Mouse (Mus musculus): ENCODE measurements around the gene Thnsl2. TPM values are rescaled to one million over a fixed set of nuclear protein-coding genes. Genes with fewer than 3 reads are reported as not detected.

The Thnsl2 gene
- polyA plus RNA-seq, 1 experiment from 2014 or later: 3.3 TPM

DNA sequence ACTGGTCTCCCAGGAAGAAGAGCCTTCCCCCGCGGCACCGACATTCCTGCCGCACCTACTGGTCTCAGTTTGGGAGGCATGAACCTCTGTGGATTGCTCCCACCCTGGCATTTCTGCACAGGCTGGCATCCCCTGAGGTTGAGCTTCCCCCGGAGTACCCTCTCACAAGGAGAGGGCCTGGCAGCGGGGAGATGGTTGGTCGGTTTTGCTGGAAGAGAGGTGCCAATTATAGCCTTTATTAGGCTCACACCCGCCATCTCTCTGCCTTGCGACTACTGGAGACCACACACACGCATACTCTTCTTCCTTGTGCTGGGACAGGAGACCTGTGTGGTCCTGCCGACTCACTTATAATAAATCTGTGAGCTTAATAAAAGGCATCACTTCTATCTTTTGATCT lies 62.2 kb downstream of the Thnsl2 start:
- no peak overlapping the region for H3K4me2 ChIP-seq (ENCODE audit: low read length)
- ATAC-seq: peak; percentile 33; the same call in 1 of the 2 replicates
- no peaks in the 10 kb centered on the region for H3K9me3 ChIP-seq (ENCODE audit: control insufficient read depth, low read length)
- H3K4me3 ChIP-seq (replicated peaks; ENCODE audit: low read length): no peak overlapping the region
- H3K4me1 ChIP-seq (replicated peaks; ENCODE audit: control insufficient read depth, insufficient read depth, low read length): peaks cover 3% of the 10 kb centered on the region; the same call in 1 of the 2 replicates
- no peak overlapping the region for H3K27ac ChIP-seq (ENCODE audit: low read length)
- H3K27me3 ChIP-seq (replicated peaks; ENCODE audit: control insufficient read depth, insufficient read depth, low read length): no peaks in the 10 kb centered on the region
- no peaks in the 10 kb centered on the region for H3K36me3 ChIP-seq (ENCODE audit: control insufficient read depth, insufficient read depth)
- no peak overlapping the region for H3K9ac ChIP-seq (replicated peaks; ENCODE audit: low read depth, low read length)
- 59% methylated on average over 11 of the region's 11 CpGs for WGBS

DNA sequence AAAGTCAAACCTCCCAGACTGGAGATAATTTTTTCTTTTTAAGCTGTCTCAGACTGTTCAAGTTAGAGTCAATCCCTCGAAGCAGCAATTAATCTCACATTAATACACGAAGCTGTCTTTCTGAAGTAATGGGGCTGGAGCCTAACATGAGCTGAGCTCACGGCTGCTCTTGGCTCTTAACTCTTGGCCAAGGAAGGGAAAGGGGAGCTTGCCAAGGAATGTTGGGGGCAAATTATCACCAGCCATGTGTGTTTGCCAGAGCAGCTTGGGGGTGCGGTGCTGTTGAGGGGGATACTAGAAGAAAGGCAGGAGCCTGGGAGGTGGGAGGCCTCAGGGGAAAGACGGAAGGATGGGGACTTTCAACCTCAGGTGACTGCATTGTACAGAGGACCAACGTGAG lies 63.0 kb downstream of the Thnsl2 start:
- no peak overlapping the region for H3K9ac ChIP-seq (replicated peaks; ENCODE audit: low read depth, low read length)
- peaks cover 3% of the 10 kb centered on the region; the same call in 1 of the 2 replicates for H3K4me1 ChIP-seq (replicated peaks; ENCODE audit: control insufficient read depth, insufficient read depth, low read length)
- WGBS: 42% methylated on average over 6 of the region's 6 CpGs
- H3K4me3 ChIP-seq (replicated peaks; ENCODE audit: low read length): no peak overlapping the region
- peak; percentile 61 for ATAC-seq
- no peaks in the 10 kb centered on the region for H3K27me3 ChIP-seq (replicated peaks; ENCODE audit: control insufficient read depth, insufficient read depth, low read length)
- no peaks in the 10 kb centered on the region for H3K9me3 ChIP-seq (ENCODE audit: control insufficient read depth, low read length)
- no peak overlapping the region for H3K4me2 ChIP-seq (ENCODE audit: low read length)
- no peak overlapping the region for H3K27ac ChIP-seq (ENCODE audit: low read length)
- no peaks in the 10 kb centered on the region for H3K36me3 ChIP-seq (ENCODE audit: control insufficient read depth, insufficient read depth)

Other genes with a start within 250 kb of the Thnsl2 start
- gene Tex37, start 225.5 kb downstream of the Thnsl2 start, polyA plus RNA-seq (2015; fragmentation: Nextera tagmentation; extraction: Ambion mirVana): not detected in 2 replicates
- not detected in 2 replicates for gene Foxi3, start 187.9 kb downstream of the Thnsl2 start, polyA plus RNA-seq (2015; fragmentation: Nextera tagmentation; extraction: Ambion mirVana)
- gene Fabp1, start 55.4 kb upstream of the Thnsl2 start, polyA plus RNA-seq (2015; fragmentation: Nextera tagmentation; extraction: Ambion mirVana): not detected in 2 replicates
- 18.5 and 19.0 TPM in 2 replicates for gene Krcc1, start 127.2 kb upstream of the Thnsl2 start, polyA plus RNA-seq (2015; fragmentation: Nextera tagmentation; extraction: Ambion mirVana)
- 0.07 and 0.25 TPM in 2 replicates for gene Smyd1, start 177.8 kb upstream of the Thnsl2 start, polyA plus RNA-seq (2015; fragmentation: Nextera tagmentation; extraction: Ambion mirVana)
- not detected in 2 replicates for gene Cd8b1, start 178.3 kb upstream of the Thnsl2 start, polyA plus RNA-seq (2015; fragmentation: Nextera tagmentation; extraction: Ambion mirVana)
- not detected in 2 replicates for gene Cd8a, start 229.0 kb upstream of the Thnsl2 start, polyA plus RNA-seq (2015; fragmentation: Nextera tagmentation; extraction: Ambion mirVana)

Measured in forebrain, embryonic 16.5 days (tissue).